Mouse (Mus musculus) embryonic facial prominence, embryonic 11.5 days (tissue): Measurements from ENCODE around the gene Acap2. TPM values are rescaled to one million over a fixed set of nuclear protein-coding genes. Genes with fewer than 3 reads are reported as not detected.
A peak's percentile ranks its signal among the peaks of the same experiment; 100 is the strongest.

ENCODE experiments used
- ATAC-seq: fragments of 200-750 bp; cut with Nextera tagmentation; replicated peaks from 2 replicates; pipeline ENCODE4 v1.8.0; 2017; ENCODE audit warnings: low read depth; ENCODE audit not compliant: insufficient number of reproducible peaks, low FRiP score, low TSS enrichment
- DNase-seq: peaks from one replicate; pipeline ENCODE4 v3.0.0-alpha.2; 2015; ENCODE audit warnings: low spot score
- H3K27ac ChIP-seq: fragments of 300-500 bp; sonication (generic); replicated peaks from 2 replicates; pipeline ENCODE4 v1.5.1; 2014; ENCODE audit warnings: mild to moderate bottlenecking, low read depth, low read length, control low read depth
- H3K27me3 ChIP-seq: fragments of 300-500 bp; sonication (generic); 2 replicates; pipeline ENCODE4 v1.6.1; 2014; ENCODE audit warnings: mild to moderate bottlenecking, low read length, moderate library complexity, mixed read lengths; ENCODE audit not compliant: control insufficient read depth, insufficient read depth
- H3K36me3 ChIP-seq: fragments of 300-500 bp; sonication (generic); replicated peaks from 2 replicates; pipeline ENCODE4 v1.6.1; 2014; ENCODE audit warnings: low read depth, mild to moderate bottlenecking, low read length, moderate library complexity, mixed read lengths; ENCODE audit not compliant: control insufficient read depth, insufficient read depth
- H3K4me1 ChIP-seq: fragments of 300-500 bp; sonication (generic); 2 replicates; pipeline ENCODE4 v1.6.1; 2014; ENCODE audit warnings: low read length, mixed read lengths; ENCODE audit not compliant: control insufficient read depth, insufficient read depth
- H3K4me2 ChIP-seq: fragments of 300-500 bp; sonication (generic); 2 replicates; pipeline ENCODE4 v1.6.1; 2014; ENCODE audit warnings: low read depth, mild to moderate bottlenecking, control low read depth, low read length, moderate library complexity
- H3K4me3 ChIP-seq: fragments of 300-500 bp; sonication (generic); 2 replicates; pipeline ENCODE4 v1.5.1; 2014; ENCODE audit warnings: low read depth, low read length, control low read depth
- H3K9ac ChIP-seq: fragments of 300-500 bp; sonication (generic); replicated peaks from 2 replicates; pipeline ENCODE4 v1.6.1; 2014; ENCODE audit warnings: mild to moderate bottlenecking, control low read depth, low read length
- H3K9me3 ChIP-seq: fragments of 300-500 bp; sonication (generic); replicated peaks from 2 replicates; pipeline ENCODE4 v1.6.1; 2016; ENCODE audit warnings: mild to moderate bottlenecking, low read length, inconsistent platforms, mixed read lengths; ENCODE audit not compliant: control insufficient read depth
- whole genome bisulfite sequencing: fragments of 180-500 bp; shearing (Covaris S2); extraction: QIAGEN DNeasy Blood & Tissue Kit; methylation state at CpG from one replicate; pipeline ENCODE4 v1.1.7; 2014; 5-methylcytosine and 5-hydroxymethylcytosine counted together
- polyA plus RNA-seq: library from polyadenylated mRNA; unstranded; fragments of >200 nt; fragmentation: Nextera tagmentation; extraction: Ambion mirVana; gene quantifications from 2 replicates; pipeline ENCODE4 v1.2.1, GENCODE M21; 2014

Acap2 gene
- polyA plus RNA-seq, 1 experiment from 2014 or later, result 25.4 TPM

GRCm38 (mm10) chr16:31235457-31236310 lies 34.6 kb upstream of the Acap2 start:
- Histone ChIP-seq H3K4me1 (no peaks in the 10 kb centered on the region), H3K27ac (no peak overlapping the region), H3K9me3 (no peaks in the 10 kb centered on the region), H3K27me3 (no peaks in the 10 kb centered on the region; the same call in 1 of the 2 replicates), H3K4me3 (no peak overlapping the region), H3K36me3 (no peaks in the 10 kb centered on the region), H3K4me2 (peak overlapping the region; percentile 4; the same call in 1 of the 2 replicates), H3K9ac (no peak overlapping the region; the same call in 1 of the 2 replicates)
- peak; percentile 70; the same call in 1 of the 2 replicates for ATAC-seq
- WGBS, result 22% methylated on average over 17 of the region's 18 CpGs
- peak; percentile 66 for DNase-seq

DNA sequence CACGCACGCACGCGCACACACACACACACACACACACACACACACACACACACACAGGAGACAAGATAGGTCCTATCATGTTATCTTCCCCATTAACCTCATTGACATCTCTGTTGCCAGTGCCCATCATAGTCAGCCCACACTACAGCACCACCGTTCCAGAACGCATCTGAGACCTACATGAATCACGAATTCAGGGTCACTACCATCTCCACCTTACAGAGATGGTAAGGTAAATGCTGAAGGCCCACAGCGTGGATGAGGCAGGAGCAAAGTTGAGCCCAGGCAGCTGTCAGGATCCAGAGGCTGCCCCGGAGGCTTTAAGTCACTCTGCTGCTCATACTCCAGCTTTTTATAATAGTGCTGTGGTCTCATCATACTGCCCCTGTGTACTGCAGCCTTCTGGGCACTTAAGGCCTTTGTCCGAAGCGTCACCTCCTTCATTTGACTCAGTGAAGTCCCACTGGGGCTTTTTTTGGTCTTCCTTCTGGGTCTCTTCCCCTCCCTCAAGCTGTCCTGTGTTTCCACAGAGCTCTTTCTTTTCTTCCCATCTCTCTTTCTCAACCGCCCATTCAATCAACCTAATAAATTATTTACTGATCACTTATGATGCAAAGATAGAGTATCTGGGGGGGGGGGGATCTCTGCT lies 33.9 kb upstream of the Acap2 start:
- DNase-seq (no peak), ATAC-seq (no peak)
- Histone ChIP-seq H3K27me3 (no peaks in the 10 kb centered on the region; the same call in 1 of the 2 replicates), H3K4me1 (no peaks in the 10 kb centered on the region), H3K9ac (no peak overlapping the region), H3K4me2 (no peak overlapping the region), H3K27ac (no peak overlapping the region), H3K4me3 (no peak overlapping the region), H3K9me3 (no peaks in the 10 kb centered on the region), H3K36me3 (no peaks in the 10 kb centered on the region)
- 75% methylated on average over 12 of the region's 12 CpGs for WGBS

DNA sequence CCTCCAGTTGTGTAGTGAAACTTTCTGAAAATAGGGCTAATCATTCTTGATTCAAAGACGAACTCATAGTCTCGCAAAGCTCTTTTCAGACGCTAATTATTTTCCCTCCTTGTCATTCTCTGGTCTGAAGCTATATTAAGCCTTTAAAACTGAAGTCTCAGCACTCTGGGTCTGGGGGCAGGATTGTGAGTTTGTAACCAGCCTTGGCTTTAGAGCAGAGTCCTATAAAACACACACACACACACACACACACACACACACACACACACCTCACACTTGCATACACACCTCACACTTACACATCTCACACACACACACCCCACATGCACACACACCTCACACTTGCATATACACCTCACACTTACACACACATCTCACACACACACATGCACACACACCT lies 33.3 kb upstream of the Acap2 start:
- no peak overlapping the region for H3K4me2 ChIP-seq
- no peaks in the 10 kb centered on the region for H3K9me3 ChIP-seq
- ATAC-seq (no peak), DNase-seq (no peak)
- no peak overlapping the region for H3K9ac ChIP-seq
- H3K4me3 ChIP-seq, result no peak overlapping the region
- H3K4me1 ChIP-seq, result no peaks in the 10 kb centered on the region
- H3K36me3 ChIP-seq, result no peaks in the 10 kb centered on the region
- H3K27me3 ChIP-seq, result no peaks in the 10 kb centered on the region; the same call in 1 of the 2 replicates
- WGBS, result 58% methylated on average over 3 of the region's 3 CpGs
- H3K27ac ChIP-seq, result no peak overlapping the region

DNA sequence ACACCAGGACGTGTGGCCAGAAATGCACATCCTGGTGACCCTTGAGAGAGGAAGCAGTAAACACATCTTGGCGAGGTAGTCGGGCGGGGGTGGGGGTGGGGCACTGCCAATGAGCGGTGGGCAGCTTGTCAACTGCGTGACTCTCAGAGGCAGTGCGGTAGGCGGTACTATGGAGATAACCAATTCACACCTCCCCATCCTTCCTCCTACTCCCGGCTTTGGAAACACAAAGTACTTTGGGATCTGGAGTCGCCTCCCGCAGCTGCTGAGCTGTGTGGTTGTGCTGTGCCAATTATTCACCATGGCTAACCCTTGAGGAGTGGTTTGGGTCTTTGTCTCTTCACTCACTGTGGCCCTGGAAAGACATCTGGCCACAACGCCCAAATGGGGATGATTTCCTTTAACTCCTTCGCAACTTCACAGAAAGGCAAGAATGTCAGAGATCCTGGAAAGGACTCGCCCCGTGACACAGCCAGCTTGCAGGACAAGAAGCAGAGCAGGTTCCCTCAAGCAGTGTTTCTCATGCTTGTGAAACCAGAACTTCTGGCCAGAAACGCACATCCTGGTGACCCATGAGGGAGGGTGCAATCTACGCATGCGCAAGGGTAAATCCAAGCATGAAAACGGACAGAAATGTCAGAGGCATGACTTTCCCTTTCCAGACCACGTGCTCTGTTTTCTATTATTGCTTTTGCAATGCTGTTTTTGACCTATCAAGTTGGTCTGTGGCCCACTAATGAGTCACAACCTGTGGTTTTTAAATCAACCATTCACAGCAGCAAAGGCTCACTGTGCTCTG lies 32.7 kb upstream of the Acap2 start:
- Histone ChIP-seq H3K36me3 (no peaks in the 10 kb centered on the region), H3K27ac (no peak overlapping the region), H3K27me3 (no peaks in the 10 kb centered on the region; the same call in 1 of the 2 replicates), H3K9me3 (no peaks in the 10 kb centered on the region), H3K4me2 (peak overlapping the region; percentile 13; the same call in 1 of the 2 replicates), H3K9ac (no peak overlapping the region; the same call in 1 of the 2 replicates), H3K4me3 (no peak overlapping the region), H3K4me1 (no peaks in the 10 kb centered on the region)
- WGBS, result 28% methylated on average over 20 of the region's 20 CpGs
- ATAC-seq, result no peak
- peak; percentile 26 for DNase-seq

- Histone ChIP-seq H3K9me3 (no peaks in the 10 kb centered on the region), H3K9ac (no peak overlapping the region), H3K36me3 (no peaks in the 10 kb centered on the region), H3K4me3 (no peak overlapping the region), H3K27me3 (no peaks in the 10 kb centered on the region; the same call in 1 of the 2 replicates), H3K4me1 (no peaks in the 10 kb centered on the region), H3K4me2 (no peak overlapping the region; the same call in 1 of the 2 replicates), H3K27ac (no peak overlapping the region)
- no peak for ATAC-seq
- DNase-seq, result no peak
- WGBS, result 61% methylated on average over 4 of the region's 4 CpGs
These were observed 32.1 kb upstream of the Acap2 start for GRCm38 (mm10) chr16:31233167-31233498.

DNA sequence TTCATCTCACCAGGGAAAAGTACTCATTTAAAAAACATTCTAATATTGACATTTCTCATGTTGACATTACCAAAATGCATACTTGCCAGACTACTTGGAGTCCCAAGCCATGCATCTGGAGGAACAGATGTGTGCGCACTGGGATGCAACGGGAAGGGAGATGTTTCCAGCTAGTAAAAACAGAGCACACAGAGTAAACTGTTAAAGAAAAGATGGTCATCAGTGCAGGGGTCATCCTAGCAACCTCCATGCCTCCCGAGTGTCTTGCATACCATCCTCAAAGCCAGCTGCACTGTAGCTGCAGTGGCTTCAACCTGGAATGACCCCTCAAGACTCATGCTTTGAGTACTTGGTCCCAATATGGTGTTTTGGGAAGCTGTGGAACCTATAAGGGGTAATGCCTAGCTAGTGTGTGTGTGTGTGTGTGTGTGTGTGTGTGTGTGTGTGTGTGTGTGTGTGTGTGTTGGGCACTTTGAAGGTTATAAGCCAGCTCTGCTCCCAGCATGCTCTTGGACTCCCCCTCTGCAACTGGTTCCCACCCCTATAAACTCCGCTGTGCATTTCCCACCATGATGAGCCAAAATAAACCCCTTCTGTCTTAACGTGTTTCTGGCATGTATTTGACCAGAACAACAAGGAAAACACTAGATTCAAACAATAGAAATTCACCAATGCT lies 31.6 kb upstream of the Acap2 start:
- ATAC-seq (no peak), DNase-seq (no peak)
- no peaks in the 10 kb centered on the region for H3K9me3 ChIP-seq
- H3K4me3 ChIP-seq, result no peak overlapping the region
- 64% methylated on average over 5 of the region's 5 CpGs for WGBS
- no peak overlapping the region for H3K4me2 ChIP-seq
- H3K36me3 ChIP-seq, result no peaks in the 10 kb centered on the region
- H3K27me3 ChIP-seq, result no peaks in the 10 kb centered on the region; the same call in 1 of the 2 replicates
- H3K9ac ChIP-seq, result no peak overlapping the region
- no peak overlapping the region for H3K27ac ChIP-seq
- no peaks in the 10 kb centered on the region for H3K4me1 ChIP-seq

GRCm38 (mm10) chr16:31231591-31231990 lies 30.5 kb upstream of the Acap2 start:
- DNase-seq (no peak), ATAC-seq (no peak)
- Histone ChIP-seq H3K9me3 (no peaks in the 10 kb centered on the region), H3K4me3 (no peak overlapping the region), H3K27me3 (no peaks in the 10 kb centered on the region; the same call in 1 of the 2 replicates), H3K4me1 (no peaks in the 10 kb centered on the region), H3K36me3 (no peaks in the 10 kb centered on the region), H3K9ac (no peak overlapping the region), H3K27ac (no peak overlapping the region), H3K4me2 (no peak overlapping the region)
- WGBS, result 77% methylated on average over 5 of the region's 5 CpGs
